Mouse (Mus musculus) embryonic facial prominence, embryonic 10.5 days (tissue): Measurements from ENCODE around the gene Rho. TPM values are rescaled to one million over a fixed set of nuclear protein-coding genes. Genes with fewer than 3 reads are reported as not detected.

Experiments
- DNase-seq: peaks from one replicate; pipeline ENCODE4 v3.0.0-alpha.2; 2017; ENCODE audit warnings: low spot score
- H3K27ac ChIP-seq: fragments of 300-500 bp; sonication (generic); replicated peaks from 2 replicates; pipeline ENCODE4 v1.5.1; 2016; ENCODE audit warnings: mild to moderate bottlenecking
- H3K27me3 ChIP-seq: fragments of 300-500 bp; sonication (generic); replicated peaks from 2 replicates; pipeline ENCODE4 v1.6.1; 2016; ENCODE audit warnings: low read depth, mild to moderate bottlenecking; ENCODE audit not compliant: poor library complexity, severe bottlenecking
- H3K36me3 ChIP-seq: fragments of 300-500 bp; sonication (generic); replicated peaks from 2 replicates; pipeline ENCODE4 v1.6.1; 2016; ENCODE audit warnings: mild to moderate bottlenecking, moderate library complexity
- H3K4me1 ChIP-seq: fragments of 300-500 bp; sonication (generic); 2 replicates; pipeline ENCODE4 v1.6.1; 2016
- H3K4me3 ChIP-seq: fragments of 300-500 bp; sonication (generic); 2 replicates; pipeline ENCODE4 v1.5.1; 2016; ENCODE audit warnings: mild to moderate bottlenecking, moderate library complexity
- H3K9me3 ChIP-seq: fragments of 300-500 bp; sonication (generic); 2 replicates; pipeline ENCODE4 v1.6.1; 2016; ENCODE audit warnings: mild to moderate bottlenecking
- WGBS: fragments of 180-500 bp; shearing (Covaris S2); methylation state at CpG from one replicate; pipeline ENCODE4 v1.1.7; 2016; 5-methylcytosine and 5-hydroxymethylcytosine counted together
- polyA plus RNA-seq: library from polyadenylated mRNA; unstranded; fragments of >200 nt; fragmentation: Nextera tagmentation; extraction: Ambion mirVana; gene quantifications from 2 replicates; pipeline ENCODE4 v1.2.1, GENCODE M21; 2016

Rho gene
- polyA plus RNA-seq: 0.33 and 0.51 TPM in 2 replicates

DNA sequence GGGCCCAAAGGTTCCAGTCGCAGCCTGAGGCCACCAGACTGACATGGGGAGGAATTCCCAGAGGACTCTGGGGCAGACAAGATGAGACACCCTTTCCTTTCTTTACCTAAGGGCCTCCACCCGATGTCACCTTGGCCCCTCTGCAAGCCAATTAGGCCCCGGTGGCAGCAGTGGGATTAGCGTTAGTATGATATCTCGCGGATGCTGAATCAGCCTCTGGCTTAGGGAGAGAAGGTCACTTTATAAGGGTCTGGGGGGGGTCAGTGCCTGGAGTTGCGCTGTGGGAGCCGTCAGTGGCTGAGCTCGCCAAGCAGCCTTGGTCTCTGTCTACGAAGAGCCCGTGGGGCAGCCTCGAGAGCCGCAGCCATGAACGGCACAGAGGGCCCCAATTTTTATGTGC lies at the start of gene Rho:
Gene Rho, plus strand, starts transcription at position 110 of the 400 bp plus-strand sequence.
- no peak for DNase-seq
- Histone ChIP-seq H3K4me1 (peaks cover 44% of the 10 kb centered on the region), H3K9me3 (no peaks in the 10 kb centered on the region), H3K27me3 (no peaks in the 10 kb centered on the region), H3K4me3 (no peak within 1 kb of the TSS), H3K27ac (peak within 1 kb of the TSS; percentile 16; the same call in 1 of the 2 replicates), H3K36me3 (0 out of 2 replicates have a peak, but pooled peaks cover 4% of the 10 kb centered on the region)
- 89% methylated on average over 14 of the region's 14 CpGs for WGBS

- H3K9me3 ChIP-seq: peaks cover 7% of the 10 kb centered on the region; the same call in 1 of the 2 replicates
- H3K36me3 ChIP-seq: peaks cover 77% of the 10 kb centered on the region
- DNase-seq: no peak
Measured at GRCm38 (mm10) chr6:115884018-115884417, 47.5 kb upstream of the Rho start.

DNA sequence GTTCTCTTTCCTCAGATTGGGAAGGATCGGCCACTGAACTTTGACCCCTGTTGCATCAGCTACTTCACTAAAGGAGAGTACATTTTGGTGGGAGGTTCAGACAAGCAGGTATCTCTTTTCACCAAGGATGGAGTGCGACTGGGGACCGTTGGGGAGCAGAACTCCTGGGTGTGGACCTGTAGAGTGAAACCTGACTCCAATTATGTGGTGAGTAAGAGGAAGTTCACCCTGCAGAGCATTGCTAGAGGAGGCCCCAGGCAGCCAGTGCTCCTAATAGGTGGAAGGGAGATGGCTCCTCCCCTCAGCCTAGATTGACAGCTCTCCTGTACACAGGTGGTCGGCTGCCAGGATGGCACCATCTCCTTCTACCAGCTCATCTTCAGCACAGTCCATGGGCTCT lies 44.7 kb upstream of the Rho start:
- Histone ChIP-seq H3K27me3 (no peaks in the 10 kb centered on the region), H3K36me3 (peaks cover 76% of the 10 kb centered on the region), H3K9me3 (peaks cover 7% of the 10 kb centered on the region; the same call in 1 of the 2 replicates), H3K27ac (no peak overlapping the region; the same call in 1 of the 2 replicates), H3K4me1 (peaks cover 21% of the 10 kb centered on the region), H3K4me3 (no peak overlapping the region)
- no peak for DNase-seq
- 66% methylated on average over 4 of the region's 4 CpGs for WGBS

More at GRCm38 (mm10) chr6:115884018-115884417, 47.5 kb upstream of the Rho start:
- H3K27ac ChIP-seq: no peak overlapping the region
- peaks cover 6% of the 10 kb centered on the region; the same call in 1 of the 2 replicates for H3K4me1 ChIP-seq
- no peaks in the 10 kb centered on the region for H3K27me3 ChIP-seq
- no peak overlapping the region for H3K4me3 ChIP-seq

- Histone ChIP-seq H3K27ac (no peak overlapping the region), H3K4me1 (peaks cover 25% of the 10 kb centered on the region), H3K9me3 (peaks cover 7% of the 10 kb centered on the region; the same call in 1 of the 2 replicates), H3K36me3 (peaks cover 80% of the 10 kb centered on the region), H3K4me3 (no peak overlapping the region), H3K27me3 (no peaks in the 10 kb centered on the region)
- 92% methylated on average over 3 of the region's 3 CpGs for WGBS
- peak; percentile 42 for DNase-seq
Measured at GRCm38 (mm10) chr6:115888296-115888695, 43.3 kb upstream of the Rho start.

DNA sequence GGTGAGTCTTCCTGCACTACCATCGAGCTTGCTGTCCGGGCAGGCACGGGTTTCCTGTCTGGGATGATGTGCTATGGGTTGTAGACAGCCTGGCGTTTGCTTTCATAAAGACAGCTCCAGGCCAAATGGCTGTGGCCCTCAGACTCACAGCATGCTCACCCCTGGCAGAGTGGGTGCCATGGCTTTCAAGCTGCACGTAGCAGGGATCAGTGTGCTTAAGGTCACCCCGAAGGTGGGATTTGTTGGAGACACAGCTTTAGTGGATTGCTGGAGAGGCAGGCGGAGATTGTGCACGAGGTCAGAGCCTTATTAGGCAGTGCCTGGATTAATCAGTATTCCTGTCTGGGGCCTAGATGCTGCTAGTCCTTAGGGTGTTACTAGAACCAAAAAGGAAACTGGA lies 40.9 kb upstream of the Rho start:
- peaks cover 7% of the 10 kb centered on the region; the same call in 1 of the 2 replicates for H3K9me3 ChIP-seq
- no peaks in the 10 kb centered on the region for H3K27me3 ChIP-seq
- H3K27ac ChIP-seq: peak overlapping the region; percentile 24; the same call in 1 of the 2 replicates
- DNase-seq: no peak
- H3K36me3 ChIP-seq: peaks cover 76% of the 10 kb centered on the region
- 90% methylated on average over 8 of the region's 8 CpGs for WGBS
- peaks cover 25% of the 10 kb centered on the region for H3K4me1 ChIP-seq
- H3K4me3 ChIP-seq: no peak overlapping the region

GRCm38 (mm10) chr6:115891061-115891460 lies 40.5 kb upstream of the Rho start:
- WGBS: 76% methylated on average over 6 of the region's 6 CpGs
- H3K27me3 ChIP-seq: no peaks in the 10 kb centered on the region
- H3K36me3 ChIP-seq: peaks cover 73% of the 10 kb centered on the region
- H3K4me1 ChIP-seq: peaks cover 25% of the 10 kb centered on the region
- no peak overlapping the region for H3K27ac ChIP-seq
- DNase-seq: no peak
- H3K9me3 ChIP-seq: peaks cover 7% of the 10 kb centered on the region; the same call in 1 of the 2 replicates
- H3K4me3 ChIP-seq: no peak overlapping the region

DNA sequence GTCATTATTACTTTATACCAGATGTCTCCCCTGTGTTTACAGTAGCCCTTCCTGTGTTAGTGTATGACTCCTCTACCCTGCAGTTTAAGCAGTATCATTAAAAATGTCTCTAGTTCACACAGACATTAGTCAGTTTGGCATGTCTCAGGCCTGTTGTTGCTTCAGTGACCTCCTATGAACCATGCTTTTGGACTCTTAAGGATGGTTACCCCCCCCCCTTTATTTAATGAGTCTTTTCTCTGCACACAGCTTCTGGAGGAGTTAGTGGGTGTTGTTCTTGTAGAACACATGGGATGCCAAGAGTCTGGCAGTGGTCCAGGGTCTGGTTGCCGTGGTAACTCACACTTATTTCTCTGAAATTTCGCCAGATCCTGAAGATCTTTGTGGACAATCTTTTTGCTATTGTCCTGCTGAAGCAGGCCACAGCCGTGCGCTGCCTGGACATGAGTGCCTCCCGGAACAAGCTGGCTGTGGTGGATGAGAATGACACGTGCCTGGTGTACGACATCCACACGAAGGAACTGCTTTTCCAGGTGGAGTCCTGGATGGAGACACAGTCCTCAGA lies 40.0 kb upstream of the Rho start:
- no peak for DNase-seq
- Histone ChIP-seq H3K27ac (0 out of 2 replicates have a peak overlapping the region, but pooled peaks have one; percentile 1), H3K4me1 (peaks cover 23% of the 10 kb centered on the region), H3K27me3 (no peaks in the 10 kb centered on the region), H3K4me3 (no peak overlapping the region), H3K36me3 (peaks cover 75% of the 10 kb centered on the region), H3K9me3 (peaks cover 7% of the 10 kb centered on the region; the same call in 1 of the 2 replicates)
- WGBS: 84% methylated on average over 8 of the region's 8 CpGs

GRCm38 (mm10) chr6:115892363-115892762 lies 39.2 kb upstream of the Rho start:
- Histone ChIP-seq H3K4me3 (no peak overlapping the region), H3K27me3 (no peaks in the 10 kb centered on the region), H3K9me3 (peaks cover 7% of the 10 kb centered on the region; the same call in 1 of the 2 replicates), H3K36me3 (peaks cover 71% of the 10 kb centered on the region), H3K27ac (no peak overlapping the region), H3K4me1 (peaks cover 24% of the 10 kb centered on the region)
- 76% methylated on average over 3 of the region's 3 CpGs for WGBS
- no peak for DNase-seq

GRCm38 (mm10) chr6:115896346-115896745 lies 35.2 kb upstream of the Rho start:
- Histone ChIP-seq H3K4me3 (no peak overlapping the region), H3K27ac (no peak overlapping the region), H3K36me3 (peaks cover 55% of the 10 kb centered on the region), H3K4me1 (peaks cover 38% of the 10 kb centered on the region), H3K27me3 (no peaks in the 10 kb centered on the region), H3K9me3 (no peaks in the 10 kb centered on the region)
- 55% methylated on average over 1 of the region's 1 CpGs for WGBS
- DNase-seq: no peak

DNA sequence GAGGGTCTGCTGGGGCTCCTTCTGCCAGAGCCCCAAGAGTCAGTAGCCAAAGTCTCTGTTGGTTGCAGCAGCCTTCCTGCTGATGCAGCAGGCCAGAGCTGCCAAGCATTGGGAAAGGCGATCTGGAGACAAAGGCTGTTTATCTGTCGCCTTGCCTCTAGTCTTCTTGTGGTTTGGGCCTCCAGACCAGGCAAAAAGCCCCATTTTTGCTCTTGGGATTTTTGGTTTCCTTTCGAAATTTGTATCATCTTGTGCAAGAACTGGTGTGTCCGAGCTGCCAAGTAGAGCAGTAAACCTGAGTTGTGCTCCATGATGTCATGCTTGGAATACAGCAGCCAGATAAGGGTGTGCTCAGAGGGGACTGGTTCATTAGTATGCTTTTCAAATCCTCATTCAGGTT lies 34.4 kb upstream of the Rho start:
- WGBS: 77% methylated on average over 4 of the region's 4 CpGs
- H3K4me3 ChIP-seq: no peak overlapping the region
- no peaks in the 10 kb centered on the region for H3K9me3 ChIP-seq
- no peak overlapping the region; the same call in 1 of the 2 replicates for H3K27ac ChIP-seq
- H3K36me3 ChIP-seq: peaks cover 47% of the 10 kb centered on the region
- peaks cover 38% of the 10 kb centered on the region for H3K4me1 ChIP-seq
- no peak for DNase-seq
- no peaks in the 10 kb centered on the region for H3K27me3 ChIP-seq

- no peaks in the 10 kb centered on the region for H3K27me3 ChIP-seq
- H3K36me3 ChIP-seq: peaks cover 50% of the 10 kb centered on the region
- H3K9me3 ChIP-seq: no peaks in the 10 kb centered on the region
- H3K4me1 ChIP-seq: peaks cover 36% of the 10 kb centered on the region
- no peak for DNase-seq
- WGBS: 74% methylated on average over 7 of the region's 7 CpGs
- H3K27ac ChIP-seq: 0 out of 2 replicates have a peak overlapping the region, but pooled peaks have one; percentile 30
- no peak overlapping the region for H3K4me3 ChIP-seq
Measured at GRCm38 (mm10) chr6:115897926-115898520, 33.5 kb upstream of the Rho start.

DNA sequence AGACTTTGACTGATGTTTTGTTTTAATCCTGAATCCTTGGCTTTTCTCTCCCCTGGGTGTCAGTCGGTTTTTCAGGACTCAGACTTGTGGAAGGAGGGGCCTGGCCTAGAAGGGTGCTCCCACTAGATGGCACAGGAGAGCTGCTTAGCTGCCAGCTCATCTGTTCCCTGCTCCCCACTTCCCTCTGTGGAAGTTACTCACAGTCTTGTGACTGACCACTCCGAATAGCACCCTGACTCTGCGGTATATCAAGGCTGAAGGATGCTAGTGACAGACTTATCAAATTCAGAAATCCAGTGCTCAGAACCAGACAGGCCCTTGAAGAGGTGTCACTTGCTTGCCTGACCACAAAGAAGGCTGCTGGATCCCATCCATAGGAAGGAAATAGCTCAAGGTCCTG lies 30.5 kb upstream of the Rho start:
- H3K36me3 ChIP-seq: peaks cover 58% of the 10 kb centered on the region
- 25% methylated on average over 3 of the region's 3 CpGs for WGBS

DNA sequence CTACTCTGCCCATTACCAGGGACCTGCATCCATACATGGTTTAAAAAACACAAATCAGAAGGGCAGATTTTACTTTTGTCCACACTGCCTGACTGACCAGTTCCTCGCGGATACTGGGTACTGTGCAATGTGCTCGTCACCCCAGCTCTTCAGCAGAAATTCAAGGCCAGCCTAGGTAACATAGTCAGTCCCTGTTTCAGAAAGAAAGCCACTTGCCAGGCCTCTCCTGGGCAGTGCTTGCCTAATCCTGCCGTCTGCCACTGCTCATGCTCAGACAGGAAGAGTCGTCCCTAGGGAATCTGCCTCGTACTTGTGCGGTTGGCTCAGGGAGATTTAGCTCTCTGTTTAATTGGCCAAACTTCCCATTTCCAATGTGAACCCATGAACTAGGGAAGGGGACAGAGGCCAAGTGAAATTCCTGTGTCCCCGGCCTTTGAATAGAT lies 30.0 kb upstream of the Rho start:
- peaks cover 58% of the 10 kb centered on the region for H3K36me3 ChIP-seq
- no peak for DNase-seq
- WGBS: 77% methylated on average over 8 of the region's 8 CpGs
- no peaks in the 10 kb centered on the region for H3K9me3 ChIP-seq
- H3K4me1 ChIP-seq: peaks cover 44% of the 10 kb centered on the region
- no peak overlapping the region for H3K4me3 ChIP-seq
- no peak overlapping the region; the same call in 1 of the 2 replicates for H3K27ac ChIP-seq
- H3K27me3 ChIP-seq: no peaks in the 10 kb centered on the region

More for the DNA sequence above, 30.5 kb upstream of the Rho start:
- Histone ChIP-seq H3K9me3 (no peaks in the 10 kb centered on the region), H3K27me3 (no peaks in the 10 kb centered on the region), H3K4me3 (no peak overlapping the region), H3K27ac (no peak overlapping the region; the same call in 1 of the 2 replicates), H3K4me1 (peaks cover 44% of the 10 kb centered on the region)
- DNase-seq: peak; percentile 57
